Mouse (Mus musculus): ENCODE measurements around the gene Sox6. TPM values are rescaled to one million over a fixed set of nuclear protein-coding genes. Genes with fewer than 3 reads are reported as not detected.

Gene Sox6
- polyA plus RNA-seq, 1 experiment = 6.0 TPM

GRCm38 (mm10) chr7:115537636-115538035, 501.0 kb downstream of the Sox6 start:
- Histone ChIP-seq H3K36me3 (ENCODE audit: control insufficient read depth, insufficient read depth, low read length) (no peaks in the 10 kb centered on the region), H3K27me3 (ENCODE audit: control insufficient read depth, insufficient read depth, low read length) (no peaks in the 10 kb centered on the region), H3K27ac (ENCODE audit: insufficient read depth, low read length) (no peak overlapping the region), H3K4me1 (ENCODE audit: control insufficient read depth, insufficient read depth, insufficient read length) (no peaks in the 10 kb centered on the region), H3K4me3 (ENCODE audit: extremely low read depth, insufficient read depth, insufficient read length) (no peak overlapping the region)
- WGBS = 98% methylated on average over 3 of the region's 3 CpGs
- no peak for DNase-seq (ENCODE audit: low read depth in 1 of 2, low spot score in 2 of 2)
- no peak for TF ChIP-seq CTCF (IDR thresholded peaks at IDR 0.05; ENCODE audit: extremely low read depth, insufficient read depth, insufficient read length, insufficient replicate concordance)

DNA sequence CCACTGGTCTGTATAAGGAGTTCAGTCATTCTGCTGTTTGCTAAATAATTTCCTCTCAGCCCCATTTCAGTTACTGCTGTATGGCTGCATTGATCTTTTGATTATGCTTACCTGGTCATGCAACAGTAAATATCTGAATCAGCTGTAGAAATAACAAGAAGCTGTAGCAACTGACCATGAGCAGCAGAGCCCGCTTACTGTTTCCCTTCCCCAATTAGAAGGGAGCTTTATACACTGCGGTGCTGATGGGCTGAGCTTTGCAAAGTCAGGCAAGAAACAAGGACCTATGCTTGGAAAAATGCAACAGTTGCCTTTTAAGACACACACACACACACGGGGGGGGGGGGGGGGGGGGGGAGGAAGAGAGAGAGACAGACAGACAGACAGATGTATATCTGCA, 502.1 kb downstream of the Sox6 start:
- 93% methylated on average over 3 of the region's 3 CpGs for WGBS
- TF ChIP-seq CTCF (IDR thresholded peaks at IDR 0.05; ENCODE audit: extremely low read depth, insufficient read depth, insufficient read length, insufficient replicate concordance) = no peak
- no peak for TF ChIP-seq POLR2A (IDR thresholded peaks at IDR 0.05; ENCODE audit: low read depth, low read length)
- Histone ChIP-seq H3K36me3 (ENCODE audit: control insufficient read depth, insufficient read depth, low read length) (no peaks in the 10 kb centered on the region), H3K27ac (ENCODE audit: insufficient read depth, low read length) (no peak overlapping the region), H3K4me1 (ENCODE audit: control insufficient read depth, insufficient read depth, insufficient read length) (no peaks in the 10 kb centered on the region), H3K27me3 (ENCODE audit: control insufficient read depth, insufficient read depth, low read length) (no peaks in the 10 kb centered on the region), H3K4me3 (ENCODE audit: extremely low read depth, insufficient read depth, insufficient read length) (no peak overlapping the region)
- DNase-seq (ENCODE audit: low read depth in 1 of 2, low spot score in 2 of 2) = peak in 1 of 2 experiments; percentile 6

GRCm38 (mm10) chr7:115531875-115532274, 506.7 kb downstream of the Sox6 start:
- Histone ChIP-seq H3K27ac (ENCODE audit: insufficient read depth, low read length) (no peak overlapping the region), H3K4me1 (ENCODE audit: control insufficient read depth, insufficient read depth, insufficient read length) (no peaks in the 10 kb centered on the region), H3K4me3 (ENCODE audit: extremely low read depth, insufficient read depth, insufficient read length) (no peak overlapping the region), H3K27me3 (ENCODE audit: control insufficient read depth, insufficient read depth, low read length) (no peaks in the 10 kb centered on the region), H3K36me3 (ENCODE audit: control insufficient read depth, insufficient read depth, low read length) (no peaks in the 10 kb centered on the region)
- 78% methylated on average over 1 of the region's 1 CpGs for WGBS
- TF ChIP-seq POLR2A (IDR thresholded peaks at IDR 0.05; ENCODE audit: low read depth, low read length) (no peak), CTCF (IDR thresholded peaks at IDR 0.05; ENCODE audit: extremely low read depth, insufficient read depth, insufficient read length, insufficient replicate concordance) (no peak)
- no peak for DNase-seq (ENCODE audit: low read depth in 1 of 2, low spot score in 2 of 2)

- H3K36me3 ChIP-seq (ENCODE audit: control insufficient read depth, insufficient read depth, low read length) = no peaks in the 10 kb centered on the region
- no peak for DNase-seq (ENCODE audit: low read depth in 1 of 2, low spot score in 2 of 2)
- H3K27me3 ChIP-seq (ENCODE audit: control insufficient read depth, insufficient read depth, low read length) = no peaks in the 10 kb centered on the region
- no peak overlapping the region for H3K4me3 ChIP-seq (ENCODE audit: extremely low read depth, insufficient read depth, insufficient read length)
- no peak overlapping the region for H3K27ac ChIP-seq (ENCODE audit: insufficient read depth, low read length)
- TF ChIP-seq POLR2A (IDR thresholded peaks at IDR 0.05; ENCODE audit: low read depth, low read length) (no peak), CTCF (IDR thresholded peaks at IDR 0.05; ENCODE audit: extremely low read depth, insufficient read depth, insufficient read length, insufficient replicate concordance) (no peak)
- no peaks in the 10 kb centered on the region for H3K4me1 ChIP-seq (ENCODE audit: control insufficient read depth, insufficient read depth, insufficient read length)
- WGBS = 8% methylated on average over 2 of the region's 2 CpGs
These were observed 507.4 kb downstream of the Sox6 start for GRCm38 (mm10) chr7:115531217-115531616.

DNA sequence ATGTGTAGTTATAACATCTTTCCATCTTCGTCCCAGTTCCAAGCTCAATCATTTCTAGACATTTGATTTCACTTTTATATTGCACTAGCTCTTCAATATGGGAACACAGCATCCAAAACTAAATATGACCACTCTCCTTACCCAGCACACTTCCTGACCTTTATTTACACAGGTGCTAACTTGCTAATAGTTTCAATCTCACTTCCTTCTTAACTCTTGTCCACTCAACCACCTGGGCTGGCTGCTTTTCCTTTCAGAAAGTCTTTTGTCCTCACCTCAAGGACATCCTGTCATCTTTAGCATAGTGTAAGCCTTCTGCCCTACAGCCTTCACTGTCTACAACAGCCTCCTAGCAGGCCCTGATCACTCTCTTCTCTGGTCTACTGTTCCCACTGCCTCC, 520.9 kb downstream of the Sox6 start:
- 89% methylated on average over 1 of the region's 1 CpGs for WGBS
- H3K4me1 ChIP-seq (ENCODE audit: control insufficient read depth, insufficient read depth, insufficient read length) = no peaks in the 10 kb centered on the region
- no peak overlapping the region for H3K4me3 ChIP-seq (ENCODE audit: extremely low read depth, insufficient read depth, insufficient read length)
- TF ChIP-seq POLR2A (IDR thresholded peaks at IDR 0.05; ENCODE audit: low read depth, low read length) (no peak), CTCF (IDR thresholded peaks at IDR 0.05; ENCODE audit: extremely low read depth, insufficient read depth, insufficient read length, insufficient replicate concordance) (no peak)
- H3K27me3 ChIP-seq (ENCODE audit: control insufficient read depth, insufficient read depth, low read length) = no peaks in the 10 kb centered on the region
- no peak overlapping the region for H3K27ac ChIP-seq (ENCODE audit: insufficient read depth, low read length)
- DNase-seq (ENCODE audit: low read depth in 1 of 2, low spot score in 2 of 2) = no peak
- no peaks in the 10 kb centered on the region for H3K36me3 ChIP-seq (ENCODE audit: control insufficient read depth, insufficient read depth, low read length)

- Histone ChIP-seq H3K4me3 (ENCODE audit: extremely low read depth, insufficient read depth, insufficient read length) (no peak overlapping the region), H3K27ac (ENCODE audit: insufficient read depth, low read length) (no peak overlapping the region), H3K27me3 (ENCODE audit: control insufficient read depth, insufficient read depth, low read length) (no peaks in the 10 kb centered on the region), H3K36me3 (ENCODE audit: control insufficient read depth, insufficient read depth, low read length) (no peaks in the 10 kb centered on the region), H3K4me1 (ENCODE audit: control insufficient read depth, insufficient read depth, insufficient read length) (no peaks in the 10 kb centered on the region)
- 97% methylated on average over 8 of the region's 8 CpGs for WGBS
- DNase-seq (ENCODE audit: low read depth in 1 of 2, low spot score in 2 of 2) = no peak
- TF ChIP-seq POLR2A (IDR thresholded peaks at IDR 0.05; ENCODE audit: low read depth, low read length) (no peak), CTCF (IDR thresholded peaks at IDR 0.05; ENCODE audit: extremely low read depth, insufficient read depth, insufficient read length, insufficient replicate concordance) (no peak)
These were observed 524.9 kb downstream of the Sox6 start for GRCm38 (mm10) chr7:115513681-115514080.

DNA sequence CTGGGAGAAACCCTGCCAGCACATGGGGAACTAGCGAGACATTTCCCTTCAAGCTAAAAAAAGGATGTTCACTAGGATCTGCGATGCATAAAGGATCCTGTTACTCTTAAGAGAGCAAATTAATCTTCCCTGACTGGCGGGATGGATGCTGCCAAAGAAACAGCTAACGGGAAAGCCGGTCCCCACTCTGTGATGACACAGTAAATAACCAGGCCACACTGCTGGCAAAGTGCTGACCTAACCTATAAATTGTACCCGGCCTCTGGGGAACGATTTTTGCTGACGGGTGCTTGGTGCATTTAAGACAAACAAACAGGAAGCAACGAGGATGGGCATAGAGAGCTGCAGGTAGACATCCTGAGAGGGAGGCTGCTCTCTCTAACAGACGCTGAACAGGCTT, 526.8 kb downstream of the Sox6 start:
- Histone ChIP-seq H3K4me1 (ENCODE audit: control insufficient read depth, insufficient read depth, insufficient read length) (no peaks in the 10 kb centered on the region), H3K27me3 (ENCODE audit: control insufficient read depth, insufficient read depth, low read length) (no peaks in the 10 kb centered on the region), H3K4me3 (ENCODE audit: extremely low read depth, insufficient read depth, insufficient read length) (no peak overlapping the region), H3K27ac (ENCODE audit: insufficient read depth, low read length) (no peak overlapping the region), H3K36me3 (ENCODE audit: control insufficient read depth, insufficient read depth, low read length) (no peaks in the 10 kb centered on the region)
- TF ChIP-seq CTCF (IDR thresholded peaks at IDR 0.05; ENCODE audit: extremely low read depth, insufficient read depth, insufficient read length, insufficient replicate concordance) (no peak), POLR2A (IDR thresholded peaks at IDR 0.05; ENCODE audit: low read depth, low read length) (no peak)
- WGBS = 81% methylated on average over 10 of the region's 10 CpGs
- DNase-seq (ENCODE audit: low read depth in 1 of 2, low spot score in 2 of 2) = no peak
